Mouse (Mus musculus) liver, embryonic 14.5 days (tissue): Measurements from ENCODE around the gene Etnk1. TPM values are rescaled to one million over a fixed set of nuclear protein-coding genes. Genes with fewer than 3 reads are reported as not detected.

Source experiments
- ATAC-seq: fragments of 200-750 bp; cut with Nextera tagmentation; 2 replicates; pipeline ENCODE4 v1.8.0; 2017; ENCODE audit warnings: moderate number of reproducible peaks, mild to moderate bottlenecking, moderate library complexity; ENCODE audit not compliant: insufficient read depth
- DNase-seq, 3 experiments: peaks; one replicate each; pipeline ENCODE4 v3.0.0-alpha.2; 2012 to 2013; ENCODE audit warnings: low read depth in 3 of 3, low spot score in 3 of 3
- H3K27ac ChIP-seq: fragments of 300-500 bp; sonication (generic); 2 replicates; pipeline ENCODE4 v1.5.1; 2014; ENCODE audit warnings: moderate library complexity, mild to moderate bottlenecking, control low read depth, inconsistent platforms
- H3K27me3 ChIP-seq: fragments of 300-500 bp; sonication (generic); 2 replicates; pipeline ENCODE4 v1.6.1; 2014; ENCODE audit warnings: mild to moderate bottlenecking, low read length, moderate library complexity; ENCODE audit not compliant: control insufficient read depth, insufficient read depth
- H3K36me3 ChIP-seq: fragments of 300-500 bp; sonication (generic); replicated peaks from 2 replicates; pipeline ENCODE4 v1.6.1; 2014; ENCODE audit warnings: low read depth; ENCODE audit not compliant: control insufficient read depth, insufficient read depth
- H3K4me1 ChIP-seq, 2 experiments: fragments of 200-500 bp in 1 of 2; fragments of 300-500 bp in 1 of 2; sonication (generic) in 1 of 2; replicated peaks; 2 replicates each; pipeline ENCODE4 v1.6.1; 2012 to 2014; ENCODE audit warnings: antibody characterized with exemption in 1 of 2, inconsistent platforms in 1 of 2, low read length in 1 of 2; ENCODE audit not compliant: control insufficient read depth in 2 of 2, insufficient read depth in 2 of 2
- H3K4me2 ChIP-seq: fragments of 300-500 bp; sonication (generic); 2 replicates; pipeline ENCODE4 v1.6.1; 2014; ENCODE audit warnings: low read depth, mild to moderate bottlenecking, control low read depth, moderate library complexity
- H3K4me3 ChIP-seq, 2 experiments: fragments of 200-500 bp in 1 of 2; fragments of 300-500 bp in 1 of 2; sonication (generic) in 1 of 2; 2 replicates each; pipeline ENCODE4 v1.5.1; 2012 to 2014; ENCODE audit warnings: low read depth in 2 of 2, low read length in 2 of 2, mild to moderate bottlenecking in 2 of 2, control low read depth in 1 of 2, inconsistent platforms in 1 of 2, moderate library complexity in 1 of 2; ENCODE audit not compliant: insufficient read depth in 1 of 2
- H3K9ac ChIP-seq: fragments of 300-500 bp; sonication (generic); replicated peaks from 2 replicates; pipeline ENCODE4 v1.6.1; 2014; ENCODE audit warnings: mild to moderate bottlenecking, control low read depth, moderate library complexity
- H3K9me3 ChIP-seq: fragments of 300-500 bp; sonication (generic); 2 replicates; pipeline ENCODE4 v1.6.1; 2016; ENCODE audit warnings: low read length, mixed read lengths; ENCODE audit not compliant: control insufficient read depth
- CTCF ChIP-seq: IDR thresholded peaks from 2 replicates; pipeline ENCODE4 v1.5.1; 2016; ENCODE audit warnings: antibody characterized with exemption, low read depth, control low read depth
- EP300 ChIP-seq: IDR thresholded peaks from 2 replicates; pipeline ENCODE4 v1.6.1; 2016; ENCODE audit warnings: antibody characterized with exemption, low read depth
- WGBS: fragments of 180-500 bp; shearing (Covaris S2); extraction: QIAGEN DNeasy Blood & Tissue Kit; methylation state at CpG from one replicate; pipeline ENCODE4 v1.1.7; 2014; ENCODE audit not compliant: insufficient replicate concordance; 5-methylcytosine and 5-hydroxymethylcytosine counted together
- polyA plus RNA-seq, 2 experiments: library from polyadenylated mRNA; depleted of rRNA in 1 of 2; stranded (reverse) in 1 of 2; unstranded in 1 of 2; fragments of >200 nt; fragmentation: Nextera tagmentation in 1 of 2; extraction: Ambion mirVana in 1 of 2; gene quantifications; 2 replicates each; pipeline versions ENCODE4 v1.2.1 to v1.2.3; 2012 to 2014

The Etnk1 gene
- polyA plus RNA-seq, 2 experiments: 7.5 to 12.1 TPM

DNA sequence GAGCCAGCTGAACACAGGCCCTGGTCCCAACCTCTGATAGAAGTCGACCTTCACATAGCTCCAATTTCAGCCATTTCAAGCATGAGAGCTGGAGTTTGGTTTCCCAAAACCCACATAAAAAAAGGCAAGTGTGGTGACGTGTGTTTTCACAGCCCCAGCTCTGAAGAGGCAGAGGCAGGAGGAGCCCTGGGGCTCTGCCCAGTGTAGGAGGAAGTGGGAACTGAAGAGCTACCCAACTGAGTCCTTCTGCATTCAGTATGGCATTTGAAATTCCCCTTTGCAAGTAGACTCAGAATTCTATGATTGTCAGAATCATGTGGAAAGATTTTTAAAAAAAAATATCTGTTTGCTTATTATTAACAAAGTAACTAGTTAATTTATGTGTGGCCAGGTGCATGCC is 63.9 kb downstream of the Etnk1 start:
- WGBS: 27% methylated on average over 2 of the region's 2 CpGs
- H3K27me3 ChIP-seq: no peaks in the 10 kb centered on the region
- TF ChIP-seq EP300: no peak
- TF ChIP-seq CTCF: no peak

DNA sequence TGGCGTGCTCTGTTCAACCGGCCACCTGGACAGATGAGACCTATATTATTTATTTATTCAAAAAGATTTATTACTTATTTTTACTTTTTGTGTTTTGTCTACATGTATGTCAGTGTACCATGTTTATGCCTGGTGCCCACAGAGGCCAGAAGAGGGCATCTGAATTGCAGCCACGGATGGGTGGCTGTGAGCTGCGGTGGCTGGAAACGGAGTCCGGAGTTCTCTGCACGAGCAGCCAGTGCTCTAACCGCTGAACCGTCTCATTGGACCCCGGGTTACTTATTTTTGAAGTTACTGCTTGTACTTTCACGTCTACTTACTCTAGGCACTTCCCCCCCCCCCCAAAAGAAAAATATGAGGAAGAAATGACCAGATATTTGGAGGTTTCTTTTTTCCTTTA is 65.7 kb downstream of the Etnk1 start:
- Histone ChIP-seq H3K4me1 (no peaks in the 10 kb centered on the region), H3K27ac (no peak overlapping the region), H3K9me3 (no peaks in the 10 kb centered on the region), H3K4me2 (no peak overlapping the region), H3K27me3 (no peaks in the 10 kb centered on the region), H3K4me3 (no peak overlapping the region), H3K9ac (no peak overlapping the region), H3K36me3 (no peaks in the 10 kb centered on the region)
- ATAC-seq: no peak
- no peak for DNase-seq
- 73% methylated on average over 11 of the region's 11 CpGs for WGBS
- no peak for TF ChIP-seq CTCF
- no peak for TF ChIP-seq EP300

More for the DNA sequence above, 63.9 kb downstream of the Etnk1 start:
- Histone ChIP-seq H3K27ac (no peak overlapping the region), H3K4me2 (no peak overlapping the region), H3K4me1 (no peaks in the 10 kb centered on the region), H3K4me3 (no peak overlapping the region), H3K36me3 (no peaks in the 10 kb centered on the region), H3K9me3 (no peaks in the 10 kb centered on the region), H3K9ac (no peak overlapping the region)
- no peak for DNase-seq
- ATAC-seq: no peak

- 69% methylated on average over 8 of the region's 8 CpGs for WGBS
- TF ChIP-seq CTCF (no peak), EP300 (no peak)
- Histone ChIP-seq H3K4me3 (no peak overlapping the region), H3K9me3 (no peaks in the 10 kb centered on the region), H3K4me2 (no peak overlapping the region), H3K9ac (no peak overlapping the region), H3K36me3 (no peaks in the 10 kb centered on the region), H3K27me3 (no peaks in the 10 kb centered on the region), H3K27ac (no peak overlapping the region), H3K4me1 (no peaks in the 10 kb centered on the region)
- no peak for DNase-seq
- no peak for ATAC-seq
These were observed 67.8 kb downstream of the Etnk1 start for GRCm38 (mm10) chr6:143234868-143235267.

- no peaks in the 10 kb centered on the region for H3K36me3 ChIP-seq
- TF ChIP-seq CTCF (no peak), EP300 (no peak)
- no peaks in the 10 kb centered on the region for H3K27me3 ChIP-seq
- no peak overlapping the region for H3K27ac ChIP-seq
- H3K4me2 ChIP-seq: no peak overlapping the region
- H3K9ac ChIP-seq: no peak overlapping the region
- ATAC-seq (no peak), DNase-seq (no peak)
- WGBS: 77% methylated on average over 21 of the region's 21 CpGs
- H3K4me1 ChIP-seq: no peaks in the 10 kb centered on the region
- H3K4me3 ChIP-seq: no peak overlapping the region
- H3K9me3 ChIP-seq: no peaks in the 10 kb centered on the region
These were observed 72.5 kb downstream of the Etnk1 start for GRCm38 (mm10) chr6:143239362-143240074.

DNA sequence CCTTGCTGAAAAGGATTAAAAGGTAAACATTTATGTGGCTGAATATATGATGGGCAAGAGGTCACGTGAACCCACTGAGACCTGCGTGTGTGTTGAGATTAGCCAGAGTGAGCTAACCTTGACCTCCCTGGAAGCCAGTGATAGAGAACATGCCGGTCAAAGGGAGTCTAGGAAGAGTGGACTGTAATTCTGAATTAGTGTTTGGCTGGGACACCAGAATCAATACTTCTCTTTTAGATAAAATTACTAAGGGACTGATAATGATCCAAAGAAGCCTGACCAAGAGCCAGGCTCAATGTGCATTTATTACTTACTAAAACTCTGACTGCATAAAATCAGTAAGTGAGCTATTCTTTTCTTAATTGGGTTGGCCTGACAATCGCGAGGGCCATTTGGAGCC is 76.2 kb downstream of the Etnk1 start:
- Histone ChIP-seq H3K9ac (no peak overlapping the region), H3K27me3 (no peaks in the 10 kb centered on the region), H3K4me3 (no peak overlapping the region), H3K27ac (no peak overlapping the region), H3K4me1 (no peaks in the 10 kb centered on the region), H3K36me3 (no peaks in the 10 kb centered on the region), H3K4me2 (no peak overlapping the region), H3K9me3 (no peaks in the 10 kb centered on the region)
- WGBS: 71% methylated on average over 5 of the region's 5 CpGs
- TF ChIP-seq CTCF (no peak), EP300 (no peak)
- ATAC-seq (no peak), DNase-seq (no peak)
